Mouse (Mus musculus) stomach, embryonic 15.5 days (tissue): Measurements from ENCODE around the gene Akr1c13. TPM values are rescaled to one million over a fixed set of nuclear protein-coding genes. Genes with fewer than 3 reads are reported as not detected.
"Not testable (repeated sequence)": the region's sequence is repeated elsewhere in the genome, so short reads cannot be mapped to it uniquely, and the experiment has no call there.

Experiments
- ATAC-seq: fragments of 200-750 bp; cut with Nextera tagmentation; 2 replicates; pipeline ENCODE4 v1.8.0; 2017; ENCODE audit warnings: low read depth, moderate number of reproducible peaks, moderate TSS enrichment; ENCODE audit not compliant: insufficient read depth, low FRiP score
- H3K27ac ChIP-seq: fragments of 300-500 bp; sonication (generic); 2 replicates; pipeline ENCODE4 v1.5.1; 2015; ENCODE audit warnings: mild to moderate bottlenecking, inconsistent platforms
- H3K27me3 ChIP-seq: fragments of 300-500 bp; sonication (generic); replicated peaks from 2 replicates; pipeline ENCODE4 v1.6.1; 2015; ENCODE audit warnings: inconsistent platforms
- H3K36me3 ChIP-seq: fragments of 300-500 bp; sonication (generic); 2 replicates; pipeline ENCODE4 v1.6.1; 2015; ENCODE audit warnings: inconsistent platforms
- H3K4me1 ChIP-seq: fragments of 300-500 bp; sonication (generic); 2 replicates; pipeline ENCODE4 v1.6.1; 2015; ENCODE audit warnings: inconsistent platforms
- H3K4me2 ChIP-seq: fragments of 300-500 bp; sonication (generic); 2 replicates; pipeline ENCODE4 v1.6.1; 2015; ENCODE audit warnings: mild to moderate bottlenecking, inconsistent platforms
- H3K4me3 ChIP-seq: fragments of 300-500 bp; sonication (generic); replicated peaks from 2 replicates; pipeline ENCODE4 v1.5.1; 2015; ENCODE audit warnings: inconsistent platforms
- H3K9ac ChIP-seq: fragments of 300-500 bp; sonication (generic); 2 replicates; pipeline ENCODE4 v1.6.1; 2015; ENCODE audit warnings: inconsistent platforms
- H3K9me3 ChIP-seq: fragments of 300-500 bp; sonication (generic); 2 replicates; pipeline ENCODE4 v1.6.1; 2016; ENCODE audit warnings: inconsistent platforms
- WGBS: fragments of 180-500 bp; shearing (Covaris S2); methylation state at CpG from one replicate; pipeline ENCODE4 v1.1.7; 2015; 5-methylcytosine and 5-hydroxymethylcytosine counted together
- polyA plus RNA-seq: library from polyadenylated mRNA; unstranded; fragments of >200 nt; fragmentation: Nextera tagmentation; extraction: Ambion mirVana; gene quantifications from 2 replicates; pipeline ENCODE4 v1.2.1, GENCODE M21; 2015

The Akr1c13 gene
- polyA plus RNA-seq = 128 and 152 TPM in 2 replicates

- WGBS = 34% methylated on average over 3 of the region's 3 CpGs
- peak within 1 kb of the TSS; percentile 30 for H3K4me3 ChIP-seq
- peak within 1 kb of the TSS; percentile 41 for H3K4me2 ChIP-seq
- H3K9me3 ChIP-seq = no peaks in the 10 kb centered on the region
- no peak within 1 kb of the TSS for H3K9ac ChIP-seq
- no peaks in the 10 kb centered on the region for H3K36me3 ChIP-seq
- H3K27ac ChIP-seq = peak within 1 kb of the TSS; percentile 33; the same call in 1 of the 2 replicates
- no peaks in the 10 kb centered on the region for H3K4me1 ChIP-seq
- peak; percentile 92 for ATAC-seq
- H3K27me3 ChIP-seq = no peaks in the 10 kb centered on the region
These were observed at the start of gene Akr1c13 for GRCm38 (mm10) chr13:4190904-4191303. TSS of gene Akr1c13 (plus strand) at chr13:4191150.

DNA sequence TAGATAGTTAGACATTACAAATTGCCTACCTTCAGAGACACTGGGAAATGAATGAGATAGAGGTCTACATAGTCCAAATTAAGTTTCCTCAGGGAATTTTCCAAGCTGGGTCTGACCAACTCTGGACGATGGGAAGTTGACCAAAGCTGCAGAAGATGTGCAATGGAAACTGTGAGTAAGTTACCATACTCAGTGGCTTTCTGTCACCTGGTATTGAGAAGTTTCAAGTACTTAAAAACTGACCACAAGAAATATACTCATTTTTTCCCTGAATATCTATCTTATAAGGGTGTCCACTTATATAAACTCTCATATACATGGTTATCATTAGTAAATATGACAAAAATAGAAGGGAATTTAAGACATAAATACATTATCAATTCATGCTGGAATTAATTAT, 46.7 kb upstream of the Akr1c13 start:
- Histone ChIP-seq H3K4me2 (no peak overlapping the region), H3K27ac (no peak overlapping the region), H3K4me1 (no peaks in the 10 kb centered on the region), H3K36me3 (no peaks in the 10 kb centered on the region), H3K9me3 (no peaks in the 10 kb centered on the region), H3K9ac (no peak overlapping the region), H3K4me3 (no peak overlapping the region), H3K27me3 (no peaks in the 10 kb centered on the region)
- whole genome bisulfite sequencing = 70% methylated on average over 1 of the region's 1 CpGs
- no peak for ATAC-seq

- ATAC-seq = no peak
- no peaks in the 10 kb centered on the region for H3K4me1 ChIP-seq
- 74% methylated on average over 5 of the region's 5 CpGs for WGBS
These were observed 40.4 kb upstream of the Akr1c13 start, which contains the start of gene Akr1c18 for GRCm38 (mm10) chr13:4150518-4150917. TSS of gene Akr1c18 (minus strand) at chr13:4150654.

DNA sequence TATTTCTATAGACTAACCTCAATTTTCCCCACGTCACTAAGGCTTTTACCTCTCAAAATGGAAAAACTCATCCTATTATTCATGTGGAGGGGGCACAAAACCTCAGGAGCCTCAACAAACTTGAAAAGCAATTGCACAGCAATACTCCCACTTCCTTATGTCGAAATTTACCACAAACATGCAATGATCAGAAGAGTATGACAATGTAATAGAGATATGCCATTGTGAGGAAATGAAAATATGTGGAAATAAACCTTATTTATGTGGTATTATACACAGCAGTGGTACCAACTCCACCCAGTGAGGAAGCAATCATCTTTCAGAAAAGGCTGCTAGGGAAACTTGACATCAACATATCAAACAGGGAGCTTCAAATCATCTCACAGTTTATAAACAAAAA, 38.0 kb upstream of the Akr1c13 start:
- 59% methylated on average over 2 of the region's 2 CpGs for WGBS
- no peak overlapping the region for H3K27ac ChIP-seq
- no peaks in the 10 kb centered on the region for H3K4me1 ChIP-seq
- no peaks in the 10 kb centered on the region for H3K27me3 ChIP-seq
- H3K4me3 ChIP-seq = no peak overlapping the region
- H3K4me2 ChIP-seq = no peak overlapping the region
- H3K36me3 ChIP-seq = no peaks in the 10 kb centered on the region
- H3K9me3 ChIP-seq = no peaks in the 10 kb centered on the region
- ATAC-seq = no peak
- H3K9ac ChIP-seq = no peak overlapping the region

More at GRCm38 (mm10) chr13:4150518-4150917, 40.4 kb upstream of the Akr1c13 start, which contains the start of gene Akr1c18:
- Histone ChIP-seq H3K4me2 (no peak within 1 kb of the TSS), H3K27me3 (no peaks in the 10 kb centered on the region), H3K4me3 (no peak within 1 kb of the TSS), H3K9ac (no peak within 1 kb of the TSS), H3K36me3 (no peaks in the 10 kb centered on the region), H3K9me3 (no peaks in the 10 kb centered on the region), H3K27ac (no peak within 1 kb of the TSS)

GRCm38 (mm10) chr13:4153593-4153992, 37.4 kb upstream of the Akr1c13 start:
- no peak overlapping the region for H3K4me2 ChIP-seq
- H3K9me3 ChIP-seq = no peaks in the 10 kb centered on the region
- no peaks in the 10 kb centered on the region for H3K27me3 ChIP-seq
- no peak overlapping the region for H3K27ac ChIP-seq
- no peaks in the 10 kb centered on the region for H3K36me3 ChIP-seq
- no peaks in the 10 kb centered on the region for H3K4me1 ChIP-seq
- H3K4me3 ChIP-seq = no peak overlapping the region
- no peak overlapping the region for H3K9ac ChIP-seq
- WGBS = 69% methylated on average over 3 of the region's 3 CpGs
- ATAC-seq = no peak

- no peak for ATAC-seq
- no peaks in the 10 kb centered on the region for H3K27me3 ChIP-seq
- H3K27ac ChIP-seq = no peak overlapping the region
These were observed 35.7 kb upstream of the Akr1c13 start for GRCm38 (mm10) chr13:4155286-4155685.

GRCm38 (mm10) chr13:4168006-4168405, 22.9 kb upstream of the Akr1c13 start:
- no peaks in the 10 kb centered on the region for H3K36me3 ChIP-seq
- no peak for ATAC-seq
- no peak overlapping the region for H3K4me3 ChIP-seq
- no peak overlapping the region for H3K4me2 ChIP-seq
- no peak overlapping the region for H3K27ac ChIP-seq
- no peaks in the 10 kb centered on the region for H3K9me3 ChIP-seq
- H3K27me3 ChIP-seq = no peaks in the 10 kb centered on the region
- H3K4me1 ChIP-seq = no peaks in the 10 kb centered on the region
- WGBS = 36% methylated on average over 1 of the region's 1 CpGs
- H3K9ac ChIP-seq = no peak overlapping the region

More at GRCm38 (mm10) chr13:4155286-4155685, 35.7 kb upstream of the Akr1c13 start:
- Histone ChIP-seq H3K9me3 (no peaks in the 10 kb centered on the region), H3K36me3 (no peaks in the 10 kb centered on the region), H3K4me3 (no peak overlapping the region), H3K4me1 (no peaks in the 10 kb centered on the region), H3K4me2 (no peak overlapping the region), H3K9ac (no peak overlapping the region)
- 79% methylated on average over 2 of the region's 2 CpGs for WGBS

DNA sequence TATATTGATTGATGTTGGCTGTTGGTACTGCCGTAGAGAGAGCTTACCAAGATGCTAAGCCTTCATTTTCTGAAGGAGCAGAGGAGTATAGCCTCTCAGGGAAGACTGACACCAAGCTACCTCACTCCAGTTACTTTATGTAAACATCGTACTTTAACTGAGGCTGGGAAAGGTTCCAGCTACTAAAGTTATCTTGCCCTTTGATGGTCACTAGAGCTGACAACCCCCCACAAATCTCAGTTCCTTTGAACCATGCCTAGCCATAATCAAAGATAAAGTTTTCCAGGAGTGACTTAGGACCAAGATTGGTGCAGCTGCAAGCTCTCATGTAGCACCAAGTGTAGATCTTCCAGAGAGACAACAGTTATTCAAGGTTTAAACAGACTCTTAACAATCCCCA, 18.0 kb upstream of the Akr1c13 start:
- H3K36me3 ChIP-seq = no peaks in the 10 kb centered on the region
- H3K4me2 ChIP-seq = no peak overlapping the region
- H3K4me1 ChIP-seq = no peaks in the 10 kb centered on the region
- H3K27ac ChIP-seq = 0 out of 2 replicates have a peak overlapping the region, but pooled peaks have one; percentile 11
- H3K4me3 ChIP-seq = no peak overlapping the region
- no peak overlapping the region for H3K9ac ChIP-seq
- no peaks in the 10 kb centered on the region for H3K27me3 ChIP-seq
- no peak for ATAC-seq
- WGBS = 24% methylated on average over 2 of the region's 2 CpGs
- no peaks in the 10 kb centered on the region for H3K9me3 ChIP-seq

GRCm38 (mm10) chr13:4181321-4181720, 9.6 kb upstream of the Akr1c13 start:
- not testable (repeated sequence) for H3K4me2 ChIP-seq, H3K27me3 ChIP-seq, H3K9me3 ChIP-seq, H3K4me3 ChIP-seq, ATAC-seq, H3K27ac ChIP-seq, H3K4me1 ChIP-seq, H3K36me3 ChIP-seq, H3K9ac ChIP-seq
- 82% methylated on average over 4 of the region's 4 CpGs for WGBS

- Histone ChIP-seq H3K27ac (no peak overlapping the region), H3K36me3 (no peaks in the 10 kb centered on the region), H3K9me3 (no peaks in the 10 kb centered on the region), H3K27me3 (no peaks in the 10 kb centered on the region), H3K4me2 (no peak overlapping the region), H3K9ac (no peak overlapping the region), H3K4me3 (no peak overlapping the region), H3K4me1 (no peaks in the 10 kb centered on the region)
- 72% methylated on average over 9 of the region's 9 CpGs for WGBS
- no peak for ATAC-seq
These were observed 7.8 kb upstream of the Akr1c13 start for GRCm38 (mm10) chr13:4183116-4183515.

- H3K4me1 ChIP-seq, H3K4me3 ChIP-seq, ATAC-seq, H3K27ac ChIP-seq, H3K36me3 ChIP-seq, H3K9ac ChIP-seq, H3K4me2 ChIP-seq, H3K27me3 ChIP-seq, H3K9me3 ChIP-seq: not testable (repeated sequence)
- 76% methylated on average over 7 of the region's 7 CpGs for WGBS
These were observed 4.1 kb upstream of the Akr1c13 start for GRCm38 (mm10) chr13:4186641-4187411.

DNA sequence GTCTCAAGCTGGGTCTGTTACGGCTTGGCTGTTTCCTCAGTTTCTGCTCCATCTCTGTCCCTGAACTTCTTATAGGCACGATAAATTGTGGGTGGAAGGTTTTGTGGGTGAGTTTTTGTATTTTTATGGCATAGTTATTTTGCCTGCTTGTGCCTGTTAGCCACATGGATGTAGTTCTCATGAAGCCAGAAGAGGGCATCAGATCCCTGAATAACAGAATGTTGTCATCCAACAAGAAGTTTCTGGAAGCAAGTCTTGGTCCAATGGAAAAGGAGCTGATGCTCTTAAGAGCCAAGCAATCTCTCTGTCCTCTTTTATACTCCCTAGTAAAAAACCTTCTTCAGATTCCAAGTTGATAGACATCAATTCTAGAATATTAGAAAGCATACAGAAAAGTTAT, 2.8 kb upstream of the Akr1c13 start:
- H3K9me3 ChIP-seq = no peaks in the 10 kb centered on the region
- H3K4me3 ChIP-seq = no peak overlapping the region
- H3K4me2 ChIP-seq = no peak overlapping the region
- no peaks in the 10 kb centered on the region for H3K27me3 ChIP-seq
- H3K27ac ChIP-seq = no peak overlapping the region
- H3K4me1 ChIP-seq = no peaks in the 10 kb centered on the region
- no peak for ATAC-seq
- H3K36me3 ChIP-seq = no peaks in the 10 kb centered on the region
- WGBS = 85% methylated on average over 2 of the region's 2 CpGs
- H3K9ac ChIP-seq = no peak overlapping the region
